Mouse (Mus musculus) spleen, adult 18-20 months (tissue): ENCODE data around the gene Fnip2.
A peak's percentile ranks its signal among the peaks of the same experiment; 100 is the strongest.

Experiments
- DNase-seq, 2 experiments: peaks; one replicate each; pipeline ENCODE4 v3.0.0; 2022; ENCODE audit warnings: mixed read lengths in 2 of 2

Gene Fnip2

DNA sequence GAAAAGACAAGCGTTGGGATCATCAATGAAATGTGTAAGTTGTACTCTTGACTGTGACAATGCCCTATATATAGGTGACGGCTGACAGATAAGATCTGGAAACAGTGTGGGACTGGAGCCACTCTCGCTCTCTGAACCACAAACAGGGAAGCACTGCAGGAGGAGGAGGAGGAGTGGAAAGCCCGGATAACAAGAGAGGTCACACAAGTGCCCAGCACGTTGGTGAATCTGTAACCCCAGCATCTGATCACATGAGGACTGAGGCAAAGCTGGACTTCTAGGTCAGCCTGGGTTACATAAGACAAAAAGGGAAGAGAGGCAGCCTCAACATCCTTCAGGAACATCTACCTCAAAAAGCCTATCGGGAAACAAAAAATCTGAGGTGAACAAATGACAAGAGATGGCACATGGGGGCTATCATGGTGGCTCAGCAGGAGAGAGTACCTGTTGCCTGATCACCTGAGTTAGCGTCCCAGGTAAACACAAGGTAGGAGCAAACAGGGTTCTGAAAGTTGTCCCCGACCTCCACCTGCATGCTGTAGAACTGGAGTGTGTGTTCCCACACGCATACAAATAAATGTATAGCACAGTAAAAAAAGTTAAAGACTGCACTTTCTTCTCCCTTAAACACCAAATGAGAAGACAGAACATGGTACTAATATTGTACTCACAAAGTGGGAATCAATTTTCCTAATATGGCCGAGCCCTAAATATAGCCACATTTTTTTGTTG, 2.6 kb downstream of the Fnip2 start:
- no peak for DNase-seq

DNA sequence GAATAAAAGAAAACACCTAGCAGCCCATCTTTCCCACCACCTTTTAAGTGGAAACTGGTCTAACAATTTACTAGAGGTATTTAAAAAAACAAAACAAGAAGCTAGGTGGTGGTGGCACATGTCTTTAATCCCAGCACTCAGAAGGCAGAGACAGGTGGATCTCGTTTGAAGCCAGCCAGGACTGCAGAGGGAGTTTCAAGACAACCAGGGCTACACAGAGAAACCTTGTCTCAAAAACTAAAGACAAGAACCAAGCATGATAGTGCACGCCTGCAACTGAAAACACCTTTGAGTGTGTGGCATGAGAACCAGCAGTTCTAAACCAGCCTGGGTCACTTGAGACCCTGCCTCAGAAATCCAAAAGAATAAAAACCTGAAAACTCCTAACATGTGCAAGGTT, 4.1 kb downstream of the Fnip2 start:
- DNase-seq, result no peak

DNA sequence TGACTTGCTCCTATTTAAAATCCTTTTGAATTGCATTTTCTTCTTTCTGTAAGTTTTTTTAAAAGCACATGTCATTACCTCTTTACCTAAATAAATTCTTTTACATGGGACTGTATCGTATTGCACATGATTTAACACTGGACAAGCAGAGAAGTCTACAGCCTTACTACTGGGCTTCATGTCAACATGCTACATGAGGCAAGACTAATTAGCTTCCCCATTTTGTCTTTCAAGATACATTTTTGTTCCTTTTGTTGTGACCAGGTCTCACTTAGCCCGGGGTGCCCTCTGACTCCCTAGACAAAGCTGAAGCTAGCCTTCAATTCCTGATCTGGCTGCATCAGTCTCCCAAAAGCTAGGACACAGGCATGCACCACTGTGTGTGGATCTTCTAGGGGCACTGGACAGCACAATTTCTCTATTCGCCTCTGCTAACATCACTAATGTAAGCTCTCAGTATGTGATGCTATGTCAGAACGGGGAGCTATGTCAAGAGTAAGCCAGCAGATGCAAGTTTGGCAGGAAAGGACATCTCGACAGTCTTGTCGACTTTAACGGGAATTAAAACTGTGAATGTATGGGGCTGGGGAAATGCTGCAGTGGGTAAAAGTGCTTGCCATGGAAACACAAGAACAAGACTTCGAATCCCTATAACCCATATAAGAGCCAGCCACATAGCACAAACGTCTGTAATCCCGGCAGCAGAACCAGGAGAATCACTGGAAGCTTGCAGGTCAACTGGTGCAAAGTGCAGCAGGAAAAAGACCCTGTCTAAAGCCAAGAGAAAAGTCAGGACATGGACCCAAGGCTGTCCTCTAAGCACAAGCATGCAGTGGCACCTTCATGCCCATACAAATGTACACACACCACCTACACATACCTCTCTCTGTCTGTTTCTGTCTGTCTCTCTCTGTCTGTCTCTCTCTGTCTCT, 5.5 kb downstream of the Fnip2 start:
- DNase-seq, result no peak

DNA sequence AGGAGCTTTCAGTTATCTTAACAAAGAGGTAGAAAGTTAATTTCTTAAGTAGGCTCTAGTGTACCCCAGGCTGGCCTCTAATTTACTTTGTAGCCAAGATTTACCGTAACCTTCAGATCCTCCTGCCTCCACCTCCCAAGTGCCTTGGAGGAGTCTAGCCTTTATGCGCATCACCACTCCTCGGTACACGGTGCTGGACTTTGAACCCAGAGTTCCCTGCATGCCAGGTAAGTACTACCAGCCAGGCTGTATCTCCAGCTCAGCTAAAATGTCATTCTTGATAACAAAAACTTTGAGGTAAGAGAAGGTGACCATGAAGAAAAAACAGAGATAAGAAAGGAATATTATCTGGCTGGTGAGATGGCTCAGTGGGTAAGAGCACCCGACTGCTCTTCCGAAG, 7.0 kb downstream of the Fnip2 start:
- DNase-seq, result no peak

DNA sequence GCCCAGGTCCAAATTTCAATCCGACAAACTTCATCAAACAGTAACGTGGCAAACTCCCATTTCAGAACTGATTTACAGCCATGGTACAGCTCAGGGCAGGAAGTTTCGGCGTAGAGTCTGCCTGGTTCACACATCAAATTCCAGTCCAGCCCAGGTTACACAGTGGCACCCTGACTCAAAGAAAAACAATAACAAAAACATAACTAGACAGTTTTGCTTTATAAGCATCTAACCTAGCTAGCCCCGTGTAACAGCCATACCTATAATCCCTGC, 7.9 kb downstream of the Fnip2 start:
- DNase-seq, result no peak

DNA sequence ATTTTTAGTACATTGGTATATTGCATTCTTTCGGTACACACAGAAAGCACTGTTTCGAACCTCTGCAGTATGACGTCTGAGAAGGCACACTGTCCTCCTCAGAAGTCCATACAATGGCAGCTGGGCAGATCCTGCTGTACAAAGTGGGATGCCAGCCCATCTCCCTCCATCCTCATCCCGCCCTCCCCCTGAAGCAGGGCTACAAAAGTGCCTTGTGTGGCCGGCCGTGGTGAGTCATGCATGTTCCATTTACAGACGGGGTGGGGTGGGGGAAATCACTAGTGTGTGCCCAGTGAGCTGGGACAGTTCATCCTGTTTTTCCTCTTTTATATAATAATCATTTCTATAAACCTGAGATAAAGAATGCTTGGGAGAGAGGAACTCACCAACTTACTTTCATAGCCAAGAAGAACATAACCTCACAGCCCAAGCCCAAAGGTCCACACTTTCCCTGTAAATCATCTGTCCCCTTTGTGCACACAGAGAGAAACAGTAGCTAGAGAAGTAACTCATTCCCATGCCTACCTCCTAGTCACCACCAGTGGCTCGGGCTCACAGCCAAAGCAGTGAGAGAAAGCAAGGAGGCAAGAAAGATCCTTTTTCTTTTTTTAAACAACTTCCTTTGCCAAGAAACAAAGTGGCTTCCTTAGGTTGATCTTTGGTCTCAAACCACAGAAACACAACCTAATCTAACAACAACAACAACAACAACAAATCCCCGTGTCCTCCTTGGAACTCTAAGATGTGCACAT, 8.4 kb downstream of the Fnip2 start:
- DNase-seq, result no peak

DNA sequence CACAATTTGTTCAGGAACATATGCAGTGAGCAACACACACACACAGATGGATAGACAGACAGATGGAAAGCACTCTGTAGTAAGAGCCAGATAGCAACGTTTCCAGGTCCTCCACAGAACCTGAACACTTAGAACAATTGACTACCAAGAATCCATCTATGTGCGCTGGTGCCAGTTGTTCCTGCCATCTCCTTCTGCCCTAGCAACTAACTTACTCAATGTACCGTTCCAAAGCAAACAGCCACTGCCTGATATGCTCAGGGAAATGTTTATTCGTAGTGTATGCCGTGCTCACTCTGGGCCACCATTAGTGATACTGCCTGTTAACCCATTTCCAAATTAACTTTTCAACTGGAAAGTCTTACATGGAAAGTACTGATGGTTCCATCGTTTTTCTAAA, 12.5 kb downstream of the Fnip2 start:
- no peak for DNase-seq

DNA sequence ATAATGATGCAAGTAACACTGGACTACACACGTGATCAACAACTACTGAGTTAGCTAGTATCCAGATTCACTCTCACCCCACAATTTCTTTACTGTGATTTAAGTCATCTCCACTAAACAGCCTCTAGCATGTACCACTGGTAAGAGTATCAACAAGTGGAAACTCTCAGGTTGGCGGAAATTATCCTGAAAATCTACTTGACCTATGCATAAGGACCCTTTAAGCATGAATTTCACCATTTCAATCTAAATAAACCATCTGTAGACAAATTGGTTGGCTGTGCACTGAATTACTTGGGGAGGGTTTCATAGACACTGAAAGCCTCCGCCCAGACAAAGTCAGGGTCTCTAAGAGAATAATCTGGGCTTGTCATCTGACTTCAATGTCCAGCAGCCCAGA, 13.8 kb downstream of the Fnip2 start:
- no peak for DNase-seq

DNA sequence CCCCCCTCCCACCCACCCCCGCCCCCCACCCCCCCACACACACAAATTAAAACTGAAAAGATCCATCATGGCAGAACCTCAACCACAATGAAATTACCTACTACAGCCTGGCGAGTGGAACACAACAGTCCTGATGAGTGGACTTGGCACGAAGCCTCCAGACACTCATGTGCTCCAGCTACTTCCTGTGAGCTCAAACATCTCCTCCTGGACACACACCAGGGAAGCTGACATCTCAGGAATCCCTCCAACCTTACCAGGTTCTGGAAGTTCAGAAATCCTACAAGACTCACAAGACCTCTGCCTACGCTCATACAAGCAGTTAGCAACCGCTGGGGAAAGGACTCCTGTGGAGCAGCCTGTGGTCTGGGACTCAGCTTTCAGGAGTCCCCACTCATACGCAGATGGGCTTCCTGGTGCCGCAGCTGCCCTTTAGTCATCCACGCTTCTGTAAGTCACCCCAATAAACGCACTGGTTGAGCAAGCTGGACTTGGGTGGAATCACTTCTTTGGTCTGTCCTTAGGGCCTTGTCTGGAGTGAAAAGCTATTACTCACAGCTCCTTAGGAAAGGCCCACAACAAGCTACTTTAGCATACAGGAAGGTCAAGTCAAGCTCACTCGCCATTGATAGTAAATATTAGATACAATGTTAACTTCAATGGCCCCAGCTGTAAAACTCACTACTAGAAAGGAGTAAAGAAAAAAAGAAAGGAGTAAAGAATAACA, 15.6 kb downstream of the Fnip2 start:
- no peak for DNase-seq

DNA sequence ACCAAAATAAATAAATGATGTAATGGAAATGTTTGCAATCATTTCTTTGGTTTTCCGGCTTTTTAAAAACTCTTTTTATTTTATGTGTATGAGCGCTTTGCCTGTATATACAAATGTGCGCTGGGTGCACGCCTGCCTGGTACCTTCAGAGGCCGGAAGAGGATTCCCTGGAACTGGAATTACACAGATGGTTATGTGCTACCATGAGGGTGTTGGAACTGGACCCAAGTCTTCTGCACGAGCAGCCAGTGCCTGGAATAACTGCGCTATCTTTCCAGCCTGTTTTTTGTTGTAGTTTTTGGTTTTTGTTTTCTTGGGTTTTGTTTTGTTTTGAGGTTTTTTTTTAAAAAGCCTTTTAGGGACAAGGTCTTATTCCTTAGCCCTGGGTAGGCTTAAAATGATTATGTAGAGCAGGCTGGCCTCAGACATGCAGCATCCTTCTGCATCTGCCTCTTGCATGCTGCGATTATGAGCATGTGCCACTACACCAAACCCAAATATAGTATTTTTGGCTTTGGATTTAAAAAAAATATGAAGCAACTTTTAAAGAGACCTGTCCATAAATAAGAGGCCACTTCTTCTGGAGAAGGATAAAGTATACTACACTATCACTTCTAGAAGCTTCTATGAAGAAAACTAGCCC, 17.7 kb downstream of the Fnip2 start:
- DNase-seq, result no peak

DNA sequence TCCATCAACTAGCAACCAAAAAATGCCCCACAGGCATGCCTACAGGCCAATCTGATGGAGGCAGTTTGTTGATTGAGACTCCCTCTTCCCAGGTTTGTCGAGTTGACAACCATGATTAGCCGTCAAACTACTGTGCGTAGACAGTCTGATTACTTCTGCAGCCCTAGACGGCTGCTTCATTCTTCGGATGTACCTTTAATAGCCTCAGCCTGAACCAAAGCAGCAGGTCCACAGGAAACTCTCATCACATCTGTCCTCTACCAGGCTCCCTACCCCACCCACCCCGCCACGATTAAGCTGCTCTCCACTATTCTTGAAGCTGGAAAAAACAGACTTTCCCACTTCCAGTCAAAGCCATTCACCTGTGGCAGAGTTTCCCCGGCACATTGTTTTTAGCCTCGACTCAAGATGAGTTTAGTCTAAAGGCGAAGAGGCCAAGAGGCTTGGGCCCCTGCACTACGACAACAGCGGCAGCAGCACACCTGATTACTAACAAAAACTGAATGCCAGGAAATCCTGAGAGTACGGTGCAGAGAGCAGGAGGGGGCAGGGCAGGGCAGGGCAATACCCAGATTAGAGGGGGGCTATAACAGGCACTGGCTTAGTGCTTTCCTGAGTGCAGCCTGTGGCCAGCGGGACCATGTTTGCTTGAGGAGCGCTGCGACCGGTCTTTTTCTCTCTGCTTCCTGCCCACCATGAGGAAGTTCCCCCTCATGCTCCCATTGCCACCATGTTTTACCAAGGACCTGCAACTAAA, 18.7 kb downstream of the Fnip2 start:
- no peak for DNase-seq

DNA sequence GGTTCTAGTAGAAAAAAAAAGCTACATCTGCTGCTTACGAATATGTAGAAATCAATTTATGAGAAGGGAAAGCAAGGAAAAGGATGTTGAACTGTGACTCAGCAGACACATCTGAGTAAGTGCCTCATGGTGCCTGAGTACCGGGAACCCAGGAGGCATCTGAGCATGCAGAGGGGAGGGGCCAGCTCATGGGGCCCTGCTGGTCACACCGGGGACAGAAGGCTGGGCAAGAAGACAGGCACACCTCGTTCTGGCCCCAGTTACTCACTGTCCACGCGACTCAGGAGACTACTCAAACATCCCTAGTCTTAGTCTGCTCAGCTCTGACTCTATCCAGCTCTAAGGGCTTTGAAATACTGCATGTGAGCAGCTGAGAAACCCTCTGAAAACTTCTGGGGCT, 25.0 kb downstream of the Fnip2 start:
- DNase-seq, result no peak

DNA sequence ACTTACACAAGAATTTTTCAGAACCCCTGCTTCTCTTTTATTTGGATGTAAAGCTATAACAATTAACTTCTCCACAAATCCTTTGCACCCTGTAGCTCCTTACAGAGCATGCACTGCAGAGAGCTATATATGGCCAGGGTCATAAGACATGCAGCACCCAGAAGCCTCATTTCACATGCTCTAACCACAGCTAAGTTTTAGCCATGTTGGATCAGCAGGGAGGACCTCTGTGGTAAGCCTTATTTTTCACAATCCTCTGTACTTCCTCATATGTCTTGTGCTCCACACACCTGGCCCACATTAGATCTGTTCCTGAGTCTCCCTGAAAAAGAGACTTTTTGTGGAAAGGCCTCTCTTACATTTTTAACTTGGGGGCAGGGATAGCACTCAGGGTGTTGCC, 27.9 kb downstream of the Fnip2 start:
- DNase-seq, result no peak

DNA sequence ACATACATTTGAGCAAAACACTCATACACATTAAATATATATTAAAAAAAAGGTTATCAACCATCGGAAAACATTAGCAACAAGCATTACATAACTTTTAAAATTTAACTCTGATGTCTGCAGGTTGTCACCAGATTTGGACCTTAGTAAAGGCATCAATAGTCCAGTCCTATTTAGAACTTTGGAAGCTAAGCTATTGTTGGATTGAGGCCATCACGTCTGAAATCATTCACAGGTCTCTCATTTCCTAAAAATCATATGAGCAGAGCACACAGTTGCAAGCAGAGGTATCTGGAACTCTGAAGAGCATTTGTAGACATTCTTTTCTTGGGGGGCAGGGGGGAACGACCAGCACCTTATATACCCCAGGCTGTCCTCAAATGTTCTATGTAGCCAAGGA, 28.5 kb downstream of the Fnip2 start:
- DNase-seq, result no peak

DNA sequence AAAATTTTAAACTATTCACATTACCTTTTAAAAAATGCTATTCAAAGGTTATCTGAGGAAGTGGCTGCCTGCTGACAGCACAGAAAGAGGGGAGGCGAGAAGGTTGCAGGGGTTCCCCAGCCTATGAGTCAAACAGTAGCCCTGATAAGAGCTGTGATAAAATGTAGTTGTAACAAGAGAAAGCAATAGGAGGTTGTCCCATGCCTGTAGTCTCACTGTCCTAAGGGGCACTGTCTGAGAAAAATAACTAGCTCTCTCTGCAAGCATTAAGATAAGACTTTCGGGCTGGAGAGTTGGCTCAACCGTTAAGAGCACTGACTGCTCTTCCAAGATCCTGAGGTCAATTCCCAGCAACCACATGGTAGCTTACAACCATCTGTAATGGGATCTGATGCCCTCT, 29.3 kb downstream of the Fnip2 start:
- DNase-seq, result no peak

DNA sequence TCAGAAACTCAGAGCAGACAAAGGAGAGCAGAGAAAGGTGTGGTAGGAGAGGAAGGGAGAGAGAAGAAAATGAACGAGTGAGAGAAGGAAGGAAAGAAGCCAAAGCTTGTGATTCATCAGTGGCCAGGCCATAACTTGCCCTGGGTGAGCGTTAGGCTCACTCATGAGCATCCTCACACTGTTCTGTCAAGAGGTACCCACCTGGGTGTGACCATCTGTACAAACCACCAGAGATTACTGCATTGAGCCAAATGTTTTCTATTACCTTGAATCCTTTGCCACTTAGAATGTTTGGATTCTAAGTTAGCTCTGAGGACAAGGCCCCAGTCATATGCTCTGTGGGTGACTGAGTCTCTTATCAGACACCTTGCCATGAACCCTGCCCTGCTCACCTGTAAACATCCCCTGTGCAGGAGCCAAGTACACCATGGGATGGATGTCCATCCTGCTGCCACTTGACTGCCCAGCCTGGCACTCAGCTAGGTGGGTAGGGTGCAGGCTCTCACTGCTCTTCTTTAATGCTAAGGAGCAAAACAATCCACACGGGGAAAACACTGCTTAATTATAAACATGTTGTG, 29.9 kb downstream of the Fnip2 start:
- no peak for DNase-seq

DNA sequence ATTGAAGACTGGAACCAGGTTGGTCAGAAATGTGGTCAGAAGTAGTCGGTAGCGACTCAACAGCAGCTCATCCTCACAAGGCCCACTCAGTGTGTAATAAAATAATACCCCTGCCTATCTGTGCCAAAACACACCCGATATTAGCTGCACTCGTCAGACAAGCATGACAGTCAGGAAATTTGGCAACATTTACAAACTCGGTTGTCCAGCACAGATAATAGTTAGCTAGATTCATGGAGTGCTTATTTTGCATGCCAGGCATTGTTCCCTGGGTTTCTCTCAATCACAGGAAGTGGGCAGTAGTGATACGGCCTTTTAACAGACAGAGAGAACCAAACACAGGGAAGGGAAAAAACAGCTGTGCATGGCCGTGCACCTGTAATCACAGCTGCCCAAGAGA, 30.6 kb downstream of the Fnip2 start:
- DNase-seq, result no peak

DNA sequence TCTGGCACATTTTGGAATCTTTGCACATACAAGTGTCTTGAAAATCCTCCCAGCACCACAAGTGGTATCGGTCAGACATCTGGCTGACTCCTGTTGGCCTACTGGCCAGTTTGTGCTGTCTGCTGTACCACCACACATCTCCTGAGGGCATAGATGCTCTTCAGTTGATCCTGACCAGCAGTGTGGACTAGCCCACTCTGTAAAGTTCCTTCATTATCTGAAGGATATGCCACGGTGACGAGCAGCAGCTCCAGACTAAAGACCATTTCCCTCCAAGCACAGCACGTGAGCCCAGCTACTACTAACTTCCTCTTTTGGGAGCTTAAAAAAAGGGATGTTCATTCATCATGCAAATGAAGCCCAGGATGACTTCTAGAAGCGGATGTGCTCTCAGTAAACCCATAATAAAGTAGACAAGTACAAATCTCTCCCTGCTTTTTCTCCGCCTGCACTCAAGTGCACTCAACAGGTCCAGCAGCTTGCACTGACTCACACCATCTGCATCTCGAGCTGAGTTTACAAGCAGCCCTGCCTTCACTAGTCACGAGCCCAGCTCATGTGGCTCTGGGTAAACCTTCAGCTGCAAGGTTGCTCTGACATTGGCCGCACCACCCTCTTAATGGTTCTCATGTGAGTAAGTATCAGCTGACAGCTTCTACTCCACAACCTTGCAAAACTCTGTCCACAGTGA, 35.9 kb downstream of the Fnip2 start:
- DNase-seq, result peak; percentile 17 to 25

DNA sequence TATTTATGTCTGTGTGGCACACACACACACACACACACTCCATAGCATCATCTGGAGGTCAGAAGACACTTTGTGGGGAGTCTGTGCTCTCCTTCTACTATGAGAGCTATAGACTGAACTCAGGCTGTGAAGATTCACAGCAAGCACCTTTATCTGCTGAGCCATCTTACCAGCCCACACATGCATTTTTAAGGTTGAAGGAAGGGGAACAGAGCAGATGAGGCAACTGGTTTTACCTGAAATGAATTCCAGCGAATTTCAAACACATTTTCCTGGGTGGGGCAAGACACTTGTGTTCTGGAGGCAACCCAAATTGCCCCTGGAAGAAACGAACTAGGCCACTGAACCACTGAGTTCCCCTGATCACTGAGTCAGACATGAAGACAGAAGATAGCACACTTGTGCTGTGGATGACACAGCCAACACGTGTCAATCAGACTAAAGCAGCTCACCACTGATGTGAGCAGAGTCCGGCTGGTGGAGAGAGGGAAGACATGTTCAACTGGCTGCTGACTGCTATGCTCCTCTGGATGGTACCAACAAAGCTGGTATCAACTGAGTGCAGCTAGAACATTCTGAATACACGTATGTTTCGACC, 38.0 kb downstream of the Fnip2 start:
- no peak for DNase-seq

DNA sequence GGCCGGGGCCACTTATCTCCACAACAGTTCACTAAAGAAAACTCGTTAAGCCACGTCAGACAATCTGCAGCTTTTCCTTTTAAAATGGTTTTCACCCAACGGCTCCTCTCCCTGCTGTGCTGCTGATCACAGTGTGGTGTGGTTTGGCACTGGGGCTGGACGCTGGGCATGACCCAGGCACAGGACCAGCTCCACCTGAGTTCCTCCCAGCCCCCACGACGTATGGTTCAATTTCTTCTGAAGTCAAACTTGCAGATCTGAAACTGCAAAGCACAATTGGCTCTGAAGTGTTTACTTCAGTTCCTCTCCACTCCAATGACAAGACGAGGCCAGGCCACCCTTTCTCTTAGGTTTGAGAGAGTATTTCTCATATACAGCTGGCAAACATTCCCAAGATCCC, 39.1 kb downstream of the Fnip2 start:
- DNase-seq, result no peak
